Mouse (Mus musculus): ENCODE data around the gene B020031M17Rik.
"Not testable (repeated sequence)": the region's sequence is repeated elsewhere in the genome, so short reads cannot be mapped to it uniquely, and the experiment has no call there.

GRCm38 (mm10) chr13:119968193-119968592 is 17.6 kb upstream of the B020031M17Rik start:
- TF ChIP-seq CTCF (IDR thresholded peaks at IDR 0.05; ENCODE audit: low read depth, low read length); TAL1 (conservative IDR thresholded peaks at IDR 0.05; ENCODE audit: low read depth, low read length); POLR2AphosphoS5 (IDR thresholded peaks at IDR 0.05; ENCODE audit: insufficient replicate concordance, low read depth, low read length); GATA1 (IDR thresholded peaks at IDR 0.05; ENCODE audit: borderline replicate concordance, low read length); GATA2 (IDR thresholded peaks at IDR 0.05; ENCODE audit: borderline replicate concordance, low read depth, low read length): not testable (repeated sequence)

Data from G1E (cell line).